Comparison of ENCODE assay signal across 20 mouse cellular contexts in genomic region chr7:132172220-132172619, GRCm38 (mm10). TPM values are rescaled to one million over a fixed set of nuclear protein-coding genes. Genes with fewer than 3 reads are reported as not detected.
DNase-seq lines count a peak whose midpoint lies in the region; ATAC-seq and TF ChIP-seq lines count a peak whose summit lies in the region.
"Had no signal": no experiment of that assay in that cellular context is flagged by ENCODE, and none has a peak within 500 bp of the region (broad histone marks: within the 10 kb centered on the region; RNA-seq: fewer than 3 reads in every experiment).

No protein-coding gene starts in this region.

- no peaks in the 10 kb centered on the region for H3K36me3 ChIP-seq in forebrain, embryonic 15.5 days
- H3K36me3 ChIP-seq in forebrain, embryonic 10.5 days (replicated peaks), result no peaks in the 10 kb centered on the region
- H3K36me3 ChIP-seq in hindbrain, postnatal 0 days (ENCODE audit: insufficient read depth, low read length), result no peaks in the 10 kb centered on the region
- no peaks in the 10 kb centered on the region for H3K36me3 ChIP-seq in hindbrain, embryonic 10.5 days
- H3K36me3 ChIP-seq in neural tube, embryonic 14.5 days (ENCODE audit: control insufficient read depth, insufficient read depth, low read length), result no peaks in the 10 kb centered on the region
- H3K36me3 ChIP-seq in midbrain, embryonic 15.5 days (replicated peaks), result no peaks in the 10 kb centered on the region
- H3K36me3 ChIP-seq: embryonic facial prominence, embryonic 13.5 days; heart, embryonic 12.5 days; neural tube, embryonic 12.5 days had no signal

- peaks cover 25% of the 10 kb centered on the region for H3K4me1 ChIP-seq in forebrain, embryonic 15.5 days
- H3K4me1 ChIP-seq in forebrain, embryonic 10.5 days, result peaks cover 17% of the 10 kb centered on the region
- H3K4me1 ChIP-seq in hindbrain, postnatal 0 days (ENCODE audit: insufficient read depth, low read length), result no peaks in the 10 kb centered on the region
- H3K4me1 ChIP-seq in hindbrain, embryonic 10.5 days (replicated peaks), result 0 out of 2 replicates have a peak, but pooled peaks cover 4% of the 10 kb centered on the region
- no peaks in the 10 kb centered on the region for H3K4me1 ChIP-seq in neural tube, embryonic 14.5 days (ENCODE audit: control insufficient read depth, insufficient read depth, low read length)
- H3K4me1 ChIP-seq in midbrain, embryonic 15.5 days, result peaks cover 25% of the 10 kb centered on the region
- H3K4me1 ChIP-seq: heart, embryonic 12.5 days; neural tube, embryonic 12.5 days had no signal

- H3K27me3 ChIP-seq in forebrain, embryonic 15.5 days, result no peaks in the 10 kb centered on the region
- H3K27me3 ChIP-seq in forebrain, embryonic 10.5 days (ENCODE audit: poor library complexity, severe bottlenecking), result no peaks in the 10 kb centered on the region
- H3K27me3 ChIP-seq in hindbrain, postnatal 0 days (ENCODE audit: insufficient read depth, low read length), result no peaks in the 10 kb centered on the region
- H3K27me3 ChIP-seq in hindbrain, embryonic 10.5 days (ENCODE audit: insufficient read depth, poor library complexity, severe bottlenecking), result no peaks in the 10 kb centered on the region
- no peaks in the 10 kb centered on the region for H3K27me3 ChIP-seq in neural tube, embryonic 14.5 days (ENCODE audit: control insufficient read depth, insufficient read depth, low read length)
- no peaks in the 10 kb centered on the region for H3K27me3 ChIP-seq in midbrain, embryonic 15.5 days (replicated peaks)
- H3K27me3 ChIP-seq: embryonic facial prominence, embryonic 13.5 days; neural tube, embryonic 12.5 days had no signal

- WGBS in forebrain, embryonic 15.5 days, result 49% methylated on average over 5 of the region's 5 CpGs
- WGBS in forebrain, embryonic 10.5 days, result 84% methylated on average over 5 of the region's 5 CpGs
- WGBS in hindbrain, postnatal 0 days, result 43% methylated on average over 5 of the region's 5 CpGs
- 68% methylated on average over 5 of the region's 5 CpGs for WGBS in hindbrain, embryonic 10.5 days
- WGBS in neural tube, embryonic 14.5 days, result 64% methylated on average over 5 of the region's 5 CpGs
- WGBS in midbrain, embryonic 15.5 days, result 42% methylated on average over 5 of the region's 5 CpGs

- no peak for DNase-seq in forebrain, embryonic 10.5 days (ENCODE audit: extremely low spot score, low spot score)
- peak; percentile 74 for DNase-seq in hindbrain, postnatal 0 days (ENCODE audit: low spot score)
- DNase-seq in hindbrain, embryonic 10.5 days (ENCODE audit: low spot score), result no peak
- DNase-seq in neural tube, embryonic 10.5 days (ENCODE audit: extremely low spot score, low spot score), result no peak
- DNase-seq in heart, adult 9 months (ENCODE audit: low spot score in 2 of 2), result no peak
- DNase-seq: adrenal gland, adult 2 months; cerebellum, adult 9-10 months; heart, postnatal 14 days; kidney, adult 8-10 months; kidney, postnatal 25 days; liver had no signal

- no peaks in the 10 kb centered on the region for H3K9me3 ChIP-seq in forebrain, embryonic 15.5 days
- H3K9me3 ChIP-seq in forebrain, embryonic 10.5 days, result no peaks in the 10 kb centered on the region; the same call in 1 of the 2 replicates
- H3K9me3 ChIP-seq in hindbrain, postnatal 0 days (ENCODE audit: low read length), result no peaks in the 10 kb centered on the region
- H3K9me3 ChIP-seq in hindbrain, embryonic 10.5 days, result no peaks in the 10 kb centered on the region
- H3K9me3 ChIP-seq in neural tube, embryonic 14.5 days (ENCODE audit: control insufficient read depth, low read length), result no peaks in the 10 kb centered on the region
- no peaks in the 10 kb centered on the region for H3K9me3 ChIP-seq in midbrain, embryonic 15.5 days
- H3K9me3 ChIP-seq: embryonic facial prominence, embryonic 13.5 days; neural tube, embryonic 12.5 days had no signal

- H3K9ac ChIP-seq in forebrain, embryonic 15.5 days (replicated peaks), result no peak overlapping the region
- H3K9ac ChIP-seq in hindbrain, postnatal 0 days (replicated peaks; ENCODE audit: low read length), result no peak overlapping the region
- H3K9ac ChIP-seq in neural tube, embryonic 14.5 days (replicated peaks; ENCODE audit: low read depth, low read length), result no peak overlapping the region
- H3K9ac ChIP-seq in midbrain, embryonic 15.5 days, result no peak overlapping the region
- H3K9ac ChIP-seq: embryonic facial prominence, embryonic 13.5 days; heart, embryonic 12.5 days; neural tube, embryonic 12.5 days had no signal

- H3K4me2 ChIP-seq in forebrain, embryonic 15.5 days (replicated peaks), result no peak overlapping the region
- no peak overlapping the region for H3K4me2 ChIP-seq in hindbrain, postnatal 0 days (ENCODE audit: low read depth, low read length)
- no peak overlapping the region for H3K4me2 ChIP-seq in neural tube, embryonic 14.5 days (ENCODE audit: low read depth, low read length)
- no peak overlapping the region for H3K4me2 ChIP-seq in midbrain, embryonic 15.5 days
- H3K4me2 ChIP-seq: embryonic facial prominence, embryonic 13.5 days; heart, embryonic 12.5 days; neural tube, embryonic 12.5 days had no signal

- no peak overlapping the region for H3K4me3 ChIP-seq in forebrain, embryonic 15.5 days
- H3K4me3 ChIP-seq in forebrain, embryonic 10.5 days, result no peak overlapping the region
- H3K4me3 ChIP-seq in hindbrain, postnatal 0 days (ENCODE audit: low read length), result no peak overlapping the region
- H3K4me3 ChIP-seq in hindbrain, embryonic 10.5 days, result no peak overlapping the region
- no peak overlapping the region for H3K4me3 ChIP-seq in neural tube, embryonic 14.5 days (ENCODE audit: low read depth, low read length)
- no peak overlapping the region for H3K4me3 ChIP-seq in midbrain, embryonic 15.5 days
- H3K4me3 ChIP-seq: embryonic facial prominence, embryonic 13.5 days; heart, embryonic 12.5 days; neural tube, embryonic 12.5 days had no signal

- TF ChIP-seq CTCF in hindbrain, postnatal 0 days (IDR thresholded peaks at IDR 0.05; ENCODE audit: low read depth), result no peak

- H3K27ac ChIP-seq in forebrain, embryonic 15.5 days (replicated peaks), result peak overlapping the region; percentile 55
- no peak overlapping the region for H3K27ac ChIP-seq in forebrain, embryonic 10.5 days
- peak overlapping the region; percentile 54; the same call in 1 of the 2 replicates for H3K27ac ChIP-seq in hindbrain, postnatal 0 days
- H3K27ac ChIP-seq in hindbrain, embryonic 10.5 days, result no peak overlapping the region
- H3K27ac ChIP-seq in neural tube, embryonic 14.5 days (ENCODE audit: low read depth, low read length), result 0 out of 2 replicates have a peak overlapping the region, but pooled peaks have one; percentile 10
- H3K27ac ChIP-seq in midbrain, embryonic 15.5 days, result peak overlapping the region; percentile 74
- H3K27ac ChIP-seq: embryonic facial prominence, embryonic 13.5 days; neural tube, embryonic 12.5 days had no signal

- no peak for ATAC-seq in forebrain, embryonic 15.5 days (replicated peaks)
- ATAC-seq in hindbrain, postnatal 0 days, result 0 out of 2 replicates have a peak, but pooled peaks have one; percentile 58
- ATAC-seq in neural tube, embryonic 14.5 days (ENCODE audit: low read depth), result no peak
- peak; percentile 77 for ATAC-seq in midbrain, embryonic 15.5 days (replicated peaks)
- ATAC-seq: inflammation-experienced regulatory T-cells, adult 6 months; lung, postnatal 0 days had no signal

RNA-seq across cellular contexts. Expression of gene Cpxm2, which starts 17.7 kb away (rescaled TPM):
- 2.6 and 3.1 TPM in 2 replicates for polyA plus RNA-seq in forebrain, embryonic 15.5 days (2015; fragmentation: Nextera tagmentation; extraction: Ambion mirVana)
- polyA plus RNA-seq in forebrain, embryonic 10.5 days (2016; fragmentation: Nextera tagmentation; extraction: Ambion mirVana), result 0.32 and 0.36 TPM in 2 replicates
- 2.3 and 3.3 TPM in 2 replicates for total RNA-seq in hindbrain, postnatal 0 days (2014; rRNA removed)
- 2.5 and 3.4 TPM in 2 replicates for polyA plus RNA-seq in hindbrain, postnatal 0 days (2015; fragmentation: Nextera tagmentation; extraction: Ambion mirVana)
- polyA plus RNA-seq in hindbrain, embryonic 10.5 days (2016; fragmentation: Nextera tagmentation; extraction: Ambion mirVana), result 0.75 and 1.1 TPM in 2 replicates
- 0.79 and 2.4 TPM in 2 replicates for polyA plus RNA-seq in neural tube, embryonic 14.5 days (2014; fragmentation: Nextera tagmentation; extraction: Ambion mirVana)
- 1.0 and 1.1 TPM in 2 replicates for polyA plus RNA-seq in midbrain, embryonic 15.5 days (2015; fragmentation: Nextera tagmentation; extraction: Ambion mirVana)
- total RNA-seq: monocyte, adult 5-6 weeks had no signal
- polyA plus RNA-seq: inflammation-experienced regulatory T-cells, adult 6 months had no signal

Comparison
In these comparisons a context has a peak if more than half of its experiments do, and no peak if none do; other contexts are left out.
1. H3K27ac ChIP-seq: peak in forebrain, embryonic 15.5 days (single experiment), hindbrain, postnatal 0 days (single experiment), neural tube, embryonic 14.5 days (single experiment) and midbrain, embryonic 15.5 days (single experiment); none in forebrain, embryonic 10.5 days (single experiment) and hindbrain, embryonic 10.5 days (single experiment).
2. ATAC-seq: peak in hindbrain, postnatal 0 days (single experiment) and midbrain, embryonic 15.5 days (single experiment); none in forebrain, embryonic 15.5 days (single experiment) and neural tube, embryonic 14.5 days (single experiment).